Mouse (Mus musculus) myocyte (in vitro differentiated cells): ENCODE results near the gene Negr1. TPM values are rescaled to one million over a fixed set of nuclear protein-coding genes. Genes with fewer than 3 reads are reported as not detected.

Experiments
- H3K27me3 ChIP-seq: one replicate; pipeline ENCODE4 v1.6.1; 2011; ENCODE audit not compliant: control insufficient read depth, insufficient read depth, insufficient read length
- H3K36me3 ChIP-seq: one replicate; pipeline ENCODE4 v1.6.1; 2011; ENCODE audit not compliant: control insufficient read depth, insufficient read depth
- H3K4me2 ChIP-seq: one replicate; pipeline ENCODE4 v1.6.1; 2011; ENCODE audit warnings: low read depth, control low read depth
- H3K4me3 ChIP-seq: one replicate; pipeline ENCODE4 v1.5.1; 2011; ENCODE audit warnings: mild to moderate bottlenecking, control low read depth, moderate library complexity
- H3K79me2 ChIP-seq: one replicate; pipeline ENCODE4 v1.6.1; 2011; ENCODE audit not compliant: control insufficient read depth, insufficient read depth
- H3ac ChIP-seq: one replicate; pipeline ENCODE4 v1.6.1; 2011; ENCODE audit not compliant: control insufficient read depth, insufficient read length
- CEBPB ChIP-seq: IDR thresholded peaks from 2 replicates; pipeline ENCODE4 v1.6.1; 2011; ENCODE audit warnings: mild to moderate bottlenecking, moderate library complexity; ENCODE audit not compliant: poor library complexity, insufficient read depth, severe bottlenecking
- E2F4 ChIP-seq: IDR thresholded peaks from one replicate; pipeline ENCODE4 v1.6.1; 2011; ENCODE audit warnings: mild to moderate bottlenecking, control low read depth, moderate library complexity; ENCODE audit not compliant: insufficient read depth
- MAX ChIP-seq: IDR thresholded peaks from one replicate; pipeline ENCODE4 v1.6.1; 2011; ENCODE audit warnings: low read depth, mild to moderate bottlenecking, control low read depth
- MYOD1 ChIP-seq, 3 experiments: IDR thresholded peaks; one replicate each; pipeline ENCODE4 v1.6.1; 2011; ENCODE audit warnings: control low read depth in 2 of 3, low read depth in 2 of 3, mild to moderate bottlenecking in 2 of 3, moderate library complexity in 1 of 3; ENCODE audit not compliant: insufficient read length in 2 of 3, control insufficient read depth in 1 of 3
- MYOG ChIP-seq, 3 experiments: IDR thresholded peaks; one replicate each; pipeline ENCODE4 v1.6.1; 2011; ENCODE audit warnings: control low read depth in 2 of 3, low read depth in 2 of 3, mild to moderate bottlenecking in 2 of 3; ENCODE audit not compliant: insufficient read length in 2 of 3, control insufficient read depth in 1 of 3, insufficient read depth in 1 of 3
- POLR2A ChIP-seq: IDR thresholded peaks from one replicate; pipeline ENCODE4 v1.6.1; 2011; ENCODE audit warnings: low read depth, mild to moderate bottlenecking, control low read depth, moderate library complexity; ENCODE audit not compliant: insufficient read length
- POLR2AphosphoS2 ChIP-seq: IDR thresholded peaks from one replicate; pipeline ENCODE4 v1.6.1; 2011; ENCODE audit warnings: low read depth, control low read depth; ENCODE audit not compliant: insufficient read length
- REST ChIP-seq: IDR thresholded peaks from one replicate; pipeline ENCODE4 v1.6.1; 2011; ENCODE audit warnings: mild to moderate bottlenecking, control low read depth, moderate library complexity; ENCODE audit not compliant: insufficient read depth, insufficient read length
- SRF ChIP-seq: IDR thresholded peaks from one replicate; pipeline ENCODE4 v1.6.1; 2011; ENCODE audit warnings: low read depth; ENCODE audit not compliant: control insufficient read depth, insufficient read length
- TCF12 ChIP-seq: IDR thresholded peaks from one replicate; pipeline ENCODE4 v1.6.1; 2011; ENCODE audit warnings: mild to moderate bottlenecking, control low read depth; ENCODE audit not compliant: poor library complexity, insufficient read depth, severe bottlenecking
- TCF3 ChIP-seq: IDR thresholded peaks from one replicate; pipeline ENCODE4 v1.6.1; 2011; ENCODE audit warnings: low read depth, control low read depth; ENCODE audit not compliant: insufficient read length
- USF1 ChIP-seq: IDR thresholded peaks from one replicate; pipeline ENCODE4 v1.6.1; 2011; ENCODE audit warnings: low read depth, mild to moderate bottlenecking, control low read depth, moderate library complexity
- polyA plus RNA-seq: library from polyadenylated mRNA; unstranded; fragments of >200 nt; fragmentation: generic; extraction: Trizol; gene quantifications from one replicate; pipeline ENCODE4 v1.2.1, GENCODE M21; 2012; ENCODE audit warnings: missing spikeins

Negr1 gene
- polyA plus RNA-seq, 1 experiment: 0.01 TPM

DNA sequence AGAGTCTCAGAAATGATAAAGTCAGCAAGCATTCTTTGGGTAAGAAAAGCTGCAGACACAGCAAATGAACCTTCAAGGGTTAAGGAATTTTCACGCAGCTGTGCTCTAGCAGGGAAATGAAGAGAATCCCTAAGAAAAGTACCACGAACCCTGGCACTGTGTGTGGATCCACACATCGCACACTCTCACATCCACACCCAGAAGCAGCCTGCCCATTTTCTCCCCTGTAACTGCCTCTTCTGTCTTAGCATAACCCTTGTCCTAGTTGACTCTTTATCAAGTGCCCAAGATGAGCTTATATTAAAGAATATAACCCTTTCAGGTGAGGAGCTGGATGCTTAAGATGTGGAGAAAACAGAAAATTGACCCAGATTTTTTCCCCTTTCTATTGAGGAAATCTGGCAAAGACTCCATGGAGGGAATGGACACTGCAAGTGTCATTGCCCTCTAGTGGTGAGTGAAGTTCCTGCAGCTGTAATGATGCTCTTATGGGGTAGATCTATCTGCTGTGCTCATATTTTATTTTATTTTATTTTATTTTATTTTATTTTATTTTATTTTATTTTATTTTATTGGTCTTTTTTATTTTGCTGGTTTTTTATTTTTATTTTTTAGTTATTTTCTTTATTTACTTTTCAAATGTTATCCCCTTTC, 82.2 kb downstream of the Negr1 start:
- H3K36me3 ChIP-seq: no peaks in the 10 kb centered on the region
- TF ChIP-seq MAX (no peak), CEBPB (no peak), SRF (no peak), TCF12 (no peak), MYOD1 (IDR thresholded peaks at IDR 0.05; ENCODE audit: control insufficient read depth in 1 of 3, insufficient read length in 2 of 3, low read depth in 2 of 3) (no peak), POLR2AphosphoS2 (no peak), REST (no peak), TCF3 (no peak)

DNA sequence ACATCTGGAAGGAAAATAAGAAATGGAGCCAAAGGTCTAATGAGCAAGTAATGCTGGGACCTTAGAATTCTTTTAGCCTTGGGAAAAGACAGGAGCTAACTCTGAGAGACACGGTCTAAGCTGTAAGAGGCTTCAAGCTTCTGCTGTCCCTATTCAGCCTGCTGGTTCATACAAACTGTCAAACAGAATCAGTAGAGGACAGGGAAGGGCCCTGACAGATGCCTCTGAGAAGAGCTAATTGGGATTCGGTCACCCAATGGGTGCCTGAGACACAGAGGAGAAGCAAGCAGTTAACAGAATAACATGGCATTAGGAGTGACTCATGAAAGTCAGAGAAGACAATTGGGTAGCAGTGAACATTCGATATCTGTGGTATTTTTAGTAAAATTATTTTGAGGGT, 86.8 kb downstream of the Negr1 start:
- Histone ChIP-seq H3K36me3 (no peaks in the 10 kb centered on the region), H3K4me3 (no peak overlapping the region), H3K79me2 (no peaks in the 10 kb centered on the region), H3ac (no peak overlapping the region), H3K4me2 (no peak overlapping the region), H3K27me3 (no peaks in the 10 kb centered on the region)
- TF ChIP-seq E2F4 (no peak), USF1 (no peak), TCF3 (no peak)

More for the DNA sequence above, 82.2 kb downstream of the Negr1 start:
- Histone ChIP-seq H3K4me2 (no peak overlapping the region), H3K79me2 (no peaks in the 10 kb centered on the region), H3K27me3 (no peaks in the 10 kb centered on the region), H3K4me3 (no peak overlapping the region), H3ac (no peak overlapping the region)

- no peak for TF ChIP-seq MYOD1 (IDR thresholded peaks at IDR 0.05; ENCODE audit: control insufficient read depth in 1 of 3, insufficient read length in 2 of 3, low read depth in 2 of 3)
- TF ChIP-seq CEBPB: no peak
- TF ChIP-seq TCF3: no peak
- no peak for TF ChIP-seq MAX
- no peak for TF ChIP-seq MYOG (IDR thresholded peaks at IDR 0.05; ENCODE audit: control insufficient read depth in 1 of 3, insufficient read depth in 1 of 3, insufficient read length in 2 of 3, low read depth in 2 of 3)
- no peak for TF ChIP-seq POLR2A
- TF ChIP-seq USF1: no peak
- no peak for TF ChIP-seq POLR2AphosphoS2
- TF ChIP-seq TCF12: no peak
- no peak for TF ChIP-seq SRF
- TF ChIP-seq E2F4: no peak
- TF ChIP-seq REST: no peak
- Histone ChIP-seq H3K36me3 (no peaks in the 10 kb centered on the region), H3K4me2 (no peak overlapping the region), H3K79me2 (no peaks in the 10 kb centered on the region), H3K27me3 (no peaks in the 10 kb centered on the region), H3K4me3 (no peak overlapping the region), H3ac (no peak overlapping the region)
These were observed 101.0 kb downstream of the Negr1 start for GRCm38 (mm10) chr3:156662553-156662952.

DNA sequence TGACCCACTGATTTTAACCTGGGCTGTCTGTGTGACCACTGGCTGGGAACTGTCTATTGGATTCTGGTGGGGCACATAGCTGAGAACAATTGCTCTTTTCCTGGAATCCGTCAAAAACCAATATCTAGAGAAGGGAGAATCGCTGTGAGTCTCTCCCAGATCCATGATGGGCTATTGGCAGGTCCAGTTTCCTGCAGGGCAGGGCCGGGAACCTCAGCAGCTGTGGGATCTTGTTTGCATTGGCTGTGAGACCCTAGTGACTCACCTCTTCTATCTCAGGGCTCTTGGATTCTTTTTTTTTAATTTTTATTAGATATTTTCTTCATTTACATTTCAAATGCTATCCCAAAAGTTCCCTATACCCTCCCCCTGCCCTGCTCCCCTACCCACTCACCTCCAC, 111.0 kb downstream of the Negr1 start:
- Histone ChIP-seq H3K79me2 (no peaks in the 10 kb centered on the region), H3K27me3 (no peaks in the 10 kb centered on the region), H3K4me2 (no peak overlapping the region), H3ac (no peak overlapping the region), H3K36me3 (no peaks in the 10 kb centered on the region), H3K4me3 (no peak overlapping the region)
- TF ChIP-seq POLR2AphosphoS2 (no peak), SRF (no peak)

DNA sequence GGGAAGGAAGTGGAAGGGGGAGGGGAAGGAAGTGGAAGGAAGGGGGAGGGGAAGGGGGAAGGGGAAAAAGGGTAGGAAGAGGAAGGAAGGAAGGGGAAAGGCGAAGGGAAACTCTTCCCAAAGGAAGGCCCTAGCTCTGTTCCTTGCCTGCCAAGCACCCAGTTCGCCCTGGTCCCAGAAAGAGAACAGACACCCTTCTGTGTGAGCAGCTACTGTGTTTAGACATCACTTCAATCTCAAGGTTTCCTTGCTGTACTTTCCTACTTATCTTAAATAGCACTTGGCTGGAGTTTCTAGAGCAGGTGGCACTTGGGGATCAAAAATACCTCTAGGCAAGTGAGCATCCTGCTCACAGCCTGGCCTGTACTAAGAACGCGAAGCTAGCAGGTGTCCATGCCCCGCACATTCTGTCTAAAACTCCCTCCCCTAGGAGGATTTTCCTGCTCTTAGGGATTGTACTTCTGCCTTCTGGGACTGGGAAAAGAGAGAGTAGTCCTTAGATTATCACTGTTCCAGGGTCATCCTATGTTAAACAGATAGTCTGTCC, 128.5 kb downstream of the Negr1 start:
- no peak overlapping the region for H3K4me3 ChIP-seq

More for the DNA sequence above, 128.5 kb downstream of the Negr1 start:
- no peaks in the 10 kb centered on the region for H3K27me3 ChIP-seq
- H3ac ChIP-seq: no peak overlapping the region
- TF ChIP-seq POLR2A (no peak), SRF (no peak), USF1 (no peak), MYOD1 (IDR thresholded peaks at IDR 0.05; ENCODE audit: control insufficient read depth in 1 of 3, insufficient read length in 2 of 3, low read depth in 2 of 3) (no peak), MYOG (IDR thresholded peaks at IDR 0.05; ENCODE audit: control insufficient read depth in 1 of 3, insufficient read depth in 1 of 3, insufficient read length in 2 of 3, low read depth in 2 of 3) (no peak), E2F4 (no peak), TCF3 (no peak), POLR2AphosphoS2 (no peak)
- H3K79me2 ChIP-seq: no peaks in the 10 kb centered on the region
- H3K36me3 ChIP-seq: no peaks in the 10 kb centered on the region
- no peak overlapping the region for H3K4me2 ChIP-seq
